23 mouse cellular contexts compared by ENCODE assay signal in the genomic region with DNA sequence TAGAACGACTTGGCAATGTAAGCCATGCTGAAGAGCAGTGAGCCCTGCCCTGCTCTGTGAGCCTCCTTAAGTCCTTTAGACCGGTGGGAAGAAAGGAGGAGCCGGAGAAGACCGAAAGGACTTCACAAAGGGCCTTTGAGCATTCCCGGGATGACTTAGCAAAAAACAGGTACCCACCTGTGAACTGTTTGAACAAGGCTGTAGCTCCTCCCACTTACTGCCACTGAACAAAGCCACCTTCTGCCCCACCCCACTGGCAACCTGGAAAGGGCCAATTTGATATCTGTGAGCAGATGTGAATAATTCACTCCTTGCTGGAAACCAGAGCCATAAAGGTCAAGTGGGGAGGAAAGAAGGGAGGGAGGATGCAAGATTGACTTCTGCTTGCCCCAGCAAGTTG. TPM values are rescaled to one million over a fixed set of nuclear protein-coding genes. Genes with fewer than 3 reads are reported as not detected.
DNase-seq lines count a peak whose midpoint lies in the region; ATAC-seq and TF ChIP-seq lines count a peak whose summit lies in the region.
"Had no signal": no experiment of that assay in that cellular context is flagged by ENCODE, and none has a peak within 500 bp of the region (broad histone marks: within the 10 kb centered on the region; RNA-seq: fewer than 3 reads in every experiment).

Gene Gpx2 (minus strand): TSS at position 205 of the 400 bp plus-strand sequence.

- TF ChIP-seq POLR2A in ES-Bruce4 (IDR thresholded peaks at IDR 0.05; ENCODE audit: insufficient read depth, low read length): no peak

- 31% methylated on average over 5 of the region's 5 CpGs for WGBS in large intestine, adult 2 months
- 71% methylated on average over 5 of the region's 5 CpGs for WGBS in liver, embryonic 12.5 days (ENCODE audit: insufficient replicate concordance)
- 78% methylated on average over 5 of the region's 5 CpGs for WGBS in hindbrain, postnatal 0 days
- 77% methylated on average over 5 of the region's 5 CpGs for WGBS in forebrain, postnatal 0 days

- peak; percentile 65 for TF ChIP-seq EP300 in ES-Bruce4 (IDR thresholded peaks at IDR 0.05; ENCODE audit: insufficient read depth, low read depth, low read length)

- no peaks in the 10 kb centered on the region for H3K36me3 ChIP-seq in ES-Bruce4 (ENCODE audit: control insufficient read depth, insufficient read depth, low read length, poor library complexity, severe bottlenecking)
- H3K36me3 ChIP-seq in liver, embryonic 12.5 days: no peaks in the 10 kb centered on the region
- H3K36me3 ChIP-seq in hindbrain, postnatal 0 days (ENCODE audit: insufficient read depth, low read length): peaks cover 9% of the 10 kb centered on the region
- peaks cover 4% of the 10 kb centered on the region; the same call in 1 of the 2 replicates for H3K36me3 ChIP-seq in forebrain, postnatal 0 days (ENCODE audit: insufficient read depth)
- H3K36me3 ChIP-seq: limb, embryonic 10.5 days; midbrain, embryonic 10.5 days had no signal

- no peak within 1 kb of the TSS for H3K4me2 ChIP-seq in liver, embryonic 12.5 days
- H3K4me2 ChIP-seq in hindbrain, postnatal 0 days (ENCODE audit: low read depth, low read length): no peak within 1 kb of the TSS
- H3K4me2 ChIP-seq in forebrain, postnatal 0 days (ENCODE audit: low read depth): no peak within 1 kb of the TSS
- H3K4me2 ChIP-seq: embryonic facial prominence, embryonic 15.5 days; heart, embryonic 11.5 days had no signal

- H3K27me3 ChIP-seq in ES-Bruce4 (ENCODE audit: control insufficient read depth, insufficient read depth, low read length, poor library complexity, severe bottlenecking): no peaks in the 10 kb centered on the region
- peaks cover 51% of the 10 kb centered on the region for H3K27me3 ChIP-seq in liver, embryonic 12.5 days (replicated peaks)
- no peaks in the 10 kb centered on the region for H3K27me3 ChIP-seq in hindbrain, postnatal 0 days (ENCODE audit: insufficient read depth, low read length)
- no peaks in the 10 kb centered on the region for H3K27me3 ChIP-seq in forebrain, postnatal 0 days (ENCODE audit: insufficient read depth, low read length)
- H3K27me3 ChIP-seq: embryonic facial prominence, embryonic 15.5 days had no signal

- no peak within 1 kb of the TSS for H3K9ac ChIP-seq in ES-Bruce4 (ENCODE audit: low read depth, poor library complexity, severe bottlenecking)
- no peak within 1 kb of the TSS for H3K9ac ChIP-seq in liver, embryonic 12.5 days
- no peak within 1 kb of the TSS for H3K9ac ChIP-seq in hindbrain, postnatal 0 days (replicated peaks; ENCODE audit: low read length)
- no peak within 1 kb of the TSS for H3K9ac ChIP-seq in forebrain, postnatal 0 days
- H3K9ac ChIP-seq: embryonic facial prominence, embryonic 15.5 days had no signal

- peak; percentile 63 for DNase-seq in R1 (ENCODE audit: low read depth, low spot score)
- peak; percentile 78 for DNase-seq in large intestine, adult 2 months (ENCODE audit: low read depth, low spot score)
- DNase-seq in lung, postnatal 36 days: peak; percentile 66
- no peak for DNase-seq in kidney, adult 11 months
- DNase-seq in hindbrain, postnatal 0 days (ENCODE audit: low spot score): no peak
- DNase-seq in forebrain, postnatal 0 days: no peak
- DNase-seq: adrenal gland, postnatal 14 days; B cell, adult 2 months; cerebellum, postnatal 10 days; heart, postnatal 10 days; layer of hippocampus, postnatal 36 days had no signal

- peak within 1 kb of the TSS; percentile 44 for H3K4me3 ChIP-seq in ES-Bruce4 (ENCODE audit: low read depth, low read length)
- H3K4me3 ChIP-seq in liver, embryonic 12.5 days: no peak within 1 kb of the TSS
- no peak within 1 kb of the TSS for H3K4me3 ChIP-seq in hindbrain, postnatal 0 days (ENCODE audit: low read length)
- H3K4me3 ChIP-seq in forebrain, postnatal 0 days (ENCODE audit: low read depth, low read length): no peak within 1 kb of the TSS
- H3K4me3 ChIP-seq: embryonic facial prominence, embryonic 15.5 days; layer of hippocampus, adult 2 months; limb, embryonic 10.5 days; midbrain, embryonic 10.5 days had no signal

- no peak within 1 kb of the TSS for H3K27ac ChIP-seq in ES-Bruce4 (ENCODE audit: insufficient read depth, low read length)
- no peak within 1 kb of the TSS for H3K27ac ChIP-seq in liver, embryonic 12.5 days
- H3K27ac ChIP-seq in hindbrain, postnatal 0 days: no peak within 1 kb of the TSS
- H3K27ac ChIP-seq in forebrain, postnatal 0 days (ENCODE audit: low read depth, low read length): no peak within 1 kb of the TSS
- H3K27ac ChIP-seq: embryonic facial prominence, embryonic 15.5 days; kidney, postnatal 0 days; layer of hippocampus, adult 2 months; limb, embryonic 10.5 days; macrophage; midbrain, embryonic 10.5 days had no signal

- H3K4me1 ChIP-seq in ES-Bruce4 (ENCODE audit: control insufficient read depth, insufficient read depth, low read length): peaks cover 5% of the 10 kb centered on the region
- peaks cover 8% of the 10 kb centered on the region; the same call in 1 of the 2 replicates for H3K4me1 ChIP-seq in liver, embryonic 12.5 days
- H3K4me1 ChIP-seq in hindbrain, postnatal 0 days (ENCODE audit: insufficient read depth, low read length): no peaks in the 10 kb centered on the region
- H3K4me1 ChIP-seq in forebrain, postnatal 0 days (ENCODE audit: insufficient read depth): no peaks in the 10 kb centered on the region
- H3K4me1 ChIP-seq: embryonic facial prominence, embryonic 15.5 days had no signal

- H3K9me3 ChIP-seq in ES-Bruce4 (replicated peaks; ENCODE audit: control insufficient read depth, insufficient read depth, low read length, poor library complexity, severe bottlenecking): no peaks in the 10 kb centered on the region
- no peaks in the 10 kb centered on the region for H3K9me3 ChIP-seq in liver, embryonic 12.5 days (replicated peaks)
- no peaks in the 10 kb centered on the region for H3K9me3 ChIP-seq in hindbrain, postnatal 0 days (ENCODE audit: low read length)
- no peaks in the 10 kb centered on the region for H3K9me3 ChIP-seq in forebrain, postnatal 0 days (ENCODE audit: low read length)
- H3K9me3 ChIP-seq: embryonic facial prominence, embryonic 15.5 days; limb, embryonic 10.5 days; midbrain, embryonic 10.5 days had no signal

- no peak for TF ChIP-seq CTCF in ES-Bruce4 (IDR thresholded peaks at IDR 0.05; ENCODE audit: low read depth, low read length)
- no peak for TF ChIP-seq CTCF in hindbrain, postnatal 0 days (IDR thresholded peaks at IDR 0.05; ENCODE audit: low read depth)
- no peak for TF ChIP-seq CTCF in forebrain, postnatal 0 days (IDR thresholded peaks at IDR 0.05; ENCODE audit: low read depth)

- ATAC-seq in liver, embryonic 12.5 days: no peak
- ATAC-seq in hindbrain, postnatal 0 days: no peak
- ATAC-seq in forebrain, postnatal 0 days: no peak

RNA-seq across cellular contexts. Expression of gene Gpx2, which starts in this region (rescaled TPM):
- polyA plus RNA-seq in ES-Bruce4 (2011; ENCODE audit: insufficient read depth, insufficient read length, low read depth, missing spikeins): 12.7 and 20.3 TPM in 2 replicates
- 2,257 and 3,512 TPM in 2 replicates for polyA plus RNA-seq in large intestine, adult 2 months (2012; rRNA removed)
- not detected in 2 replicates for polyA plus RNA-seq in liver, embryonic 12.5 days (2016; fragmentation: Nextera tagmentation; extraction: Ambion mirVana)
- total RNA-seq in hindbrain, postnatal 0 days (2014; rRNA removed): not detected in 2 replicates
- polyA plus RNA-seq in hindbrain, postnatal 0 days (2015; fragmentation: Nextera tagmentation; extraction: Ambion mirVana): 0.16 and 0.30 TPM in 2 replicates
- total RNA-seq in forebrain, postnatal 0 days (2014; rRNA removed): not detected in 2 replicates
- polyA plus RNA-seq in forebrain, postnatal 0 days (2015; fragmentation: Nextera tagmentation; extraction: Ambion mirVana): 0.31 TPM in 1 of 2 replicates, not detected in the other
- total RNA-seq: adrenal gland, postnatal 14 days; gastrocnemius, adult 18-20 months; heart, postnatal 10 days had no signal
- polyA plus RNA-seq: hindbrain, embryonic 11.5 days; macrophage; midbrain, embryonic 10.5 days; neural tube, embryonic 11.5 days had no signal

Comparison
In these comparisons a context has a peak if more than half of its experiments do, and no peak if none do; other contexts are left out.
1. RNA of gene Gpx2 (polyA plus RNA-seq): 2,257 to 3,512 TPM in large intestine, adult 2 months; 12.7 to 20.3 TPM in ES-Bruce4, 0.31 TPM in forebrain, postnatal 0 days, 0.16 to 0.30 TPM in hindbrain, postnatal 0 days and not detected in liver, embryonic 12.5 days; every median in the first group is over 100 times any median in the second.
2. DNase-seq: peak in R1 (single experiment), large intestine, adult 2 months (single experiment) and lung, postnatal 36 days (single experiment); none in kidney, adult 11 months (single experiment), hindbrain, postnatal 0 days (single experiment) and forebrain, postnatal 0 days (single experiment).